Mouse (Mus musculus): ENCODE data around the gene Retreg2. TPM values are rescaled to one million over a fixed set of nuclear protein-coding genes. Genes with fewer than 3 reads are reported as not detected.

Retreg2 gene
- total RNA-seq (2022) = 100 to 1,000 TPM; 202 to 212 (median 206) TPM

- DNase-seq (ENCODE audit: low spot score in 2 of 2) = peak; percentile 96 to 97
Measured at GRCm38 (mm10) chr1:75142301-75143261, at the start of gene Retreg2, which contains the start of gene Cnppd1. Gene Retreg2 (plus strand): TSS chr1:75142778. Gene Cnppd1 (minus strand): TSS chr1:75142711.

- DNase-seq (ENCODE audit: low spot score in 2 of 2) = no peak
Measured at GRCm38 (mm10) chr1:75122211-75122610, 20.4 kb upstream of the Retreg2 start.

GRCm38 (mm10) chr1:75124346-75125321 is 17.9 kb upstream of the Retreg2 start, which contains the start of gene Nhej1:
Gene Nhej1 (minus strand): TSS chr1:75125200.
- DNase-seq (ENCODE audit: low spot score in 2 of 2) = peak; percentile 86 to 89

GRCm38 (mm10) chr1:75125418-75125817 is 17.2 kb upstream of the Retreg2 start:
- DNase-seq (ENCODE audit: low spot score in 2 of 2) = no peak

GRCm38 (mm10) chr1:75128641-75129040 is 13.9 kb upstream of the Retreg2 start:
- no peak for DNase-seq (ENCODE audit: low spot score in 2 of 2)

- no peak for DNase-seq (ENCODE audit: low spot score in 2 of 2)
Measured at GRCm38 (mm10) chr1:75133421-75134207, 9.0 kb upstream of the Retreg2 start, which contains the start of gene Slc23a3. Gene Slc23a3 (minus strand): TSS chr1:75133890.

- DNase-seq (ENCODE audit: low spot score in 2 of 2) = no peak
Measured at GRCm38 (mm10) chr1:75136293-75136692, 6.3 kb upstream of the Retreg2 start.

- DNase-seq (ENCODE audit: low spot score in 2 of 2) = no peak
Measured at GRCm38 (mm10) chr1:75136730-75137129, 5.8 kb upstream of the Retreg2 start.

GRCm38 (mm10) chr1:75138448-75138847 is 4.1 kb upstream of the Retreg2 start:
- no peak for DNase-seq (ENCODE audit: low spot score in 2 of 2)

GRCm38 (mm10) chr1:75140601-75141190 is 1.9 kb upstream of the Retreg2 start:
- DNase-seq (ENCODE audit: low spot score in 2 of 2) = no peak

- DNase-seq (ENCODE audit: low spot score in 2 of 2) = peak in 1 of 2 experiments; percentile 53
Measured at GRCm38 (mm10) chr1:75141486-75142190, 940 bp upstream of the Retreg2 start.

GRCm38 (mm10) chr1:75145589-75145988 is 3.0 kb downstream of the Retreg2 start:
- no peak for DNase-seq (ENCODE audit: low spot score in 2 of 2)

GRCm38 (mm10) chr1:75147411-75148135 is 5.0 kb downstream of the Retreg2 start:
- no peak for DNase-seq (ENCODE audit: low spot score in 2 of 2)

- DNase-seq (ENCODE audit: low spot score in 2 of 2) = no peak
Measured at GRCm38 (mm10) chr1:75148727-75149126, 6.1 kb downstream of the Retreg2 start.

- no peak for DNase-seq (ENCODE audit: low spot score in 2 of 2)
Measured at GRCm38 (mm10) chr1:75155837-75156236, 13.3 kb downstream of the Retreg2 start.

GRCm38 (mm10) chr1:75158990-75159389 is 16.4 kb downstream of the Retreg2 start:
- no peak for DNase-seq (ENCODE audit: low spot score in 2 of 2)

GRCm38 (mm10) chr1:75159540-75160255 is 17.1 kb downstream of the Retreg2 start:
- no peak for DNase-seq (ENCODE audit: low spot score in 2 of 2)

- no peak for DNase-seq (ENCODE audit: low spot score in 2 of 2)
Measured at GRCm38 (mm10) chr1:75160256-75160617, 17.7 kb downstream of the Retreg2 start.

Data from left cerebral cortex, adult 8-10 months (tissue).